Mouse (Mus musculus) midbrain, embryonic 16.5 days (tissue): ENCODE data around the gene Ankrd49. TPM values are rescaled to one million over a fixed set of nuclear protein-coding genes. Genes with fewer than 3 reads are reported as not detected.

Experiments used
- ATAC-seq: fragments of 200-750 bp; cut with Nextera tagmentation; 2 replicates; pipeline ENCODE4 v1.8.0; 2017; ENCODE audit warnings: moderate TSS enrichment
- H3K27ac ChIP-seq: fragments of 300-500 bp; sonication (generic); 2 replicates; pipeline ENCODE4 v1.5.1; 2014; ENCODE audit warnings: mild to moderate bottlenecking, low read length, mixed read lengths
- H3K27me3 ChIP-seq: fragments of 300-500 bp; sonication (generic); 2 replicates; pipeline ENCODE4 v1.6.1; 2014; ENCODE audit warnings: low read depth, low read length, mixed read lengths; ENCODE audit not compliant: control insufficient read depth, insufficient read depth
- H3K36me3 ChIP-seq: fragments of 300-500 bp; sonication (generic); 2 replicates; pipeline ENCODE4 v1.6.1; 2014; ENCODE audit warnings: mild to moderate bottlenecking, low read length, moderate library complexity, mixed read lengths; ENCODE audit not compliant: control insufficient read depth, insufficient read depth
- H3K4me1 ChIP-seq: fragments of 300-500 bp; sonication (generic); 2 replicates; pipeline ENCODE4 v1.6.1; 2014; ENCODE audit warnings: mild to moderate bottlenecking, low read length, mixed read lengths; ENCODE audit not compliant: control insufficient read depth, insufficient read depth
- H3K4me2 ChIP-seq: fragments of 300-500 bp; sonication (generic); 2 replicates; pipeline ENCODE4 v1.6.1; 2014; ENCODE audit warnings: mild to moderate bottlenecking, low read length, mixed read lengths
- H3K4me3 ChIP-seq: fragments of 300-500 bp; sonication (generic); 2 replicates; pipeline ENCODE4 v1.5.1; 2014; ENCODE audit warnings: low read depth, mild to moderate bottlenecking, low read length, moderate library complexity, mixed read lengths
- H3K9ac ChIP-seq: fragments of 300-500 bp; sonication (generic); 2 replicates; pipeline ENCODE4 v1.6.1; 2014; ENCODE audit warnings: low read depth, low read length, mixed read lengths
- H3K9me3 ChIP-seq: fragments of 300-500 bp; sonication (generic); replicated peaks from 2 replicates; pipeline ENCODE4 v1.6.1; 2014; ENCODE audit warnings: mild to moderate bottlenecking, low read length, mixed read lengths; ENCODE audit not compliant: control insufficient read depth, poor library complexity, severe bottlenecking
- WGBS: fragments of 180-500 bp; shearing (Covaris S2); extraction: QIAGEN DNeasy Blood & Tissue Kit; methylation state at CpG from one replicate; pipeline ENCODE4 v1.1.7; 2014; 5-methylcytosine and 5-hydroxymethylcytosine counted together
- polyA plus RNA-seq: library from polyadenylated mRNA; unstranded; fragments of >200 nt; fragmentation: Nextera tagmentation; extraction: Ambion mirVana; gene quantifications from 2 replicates; pipeline ENCODE4 v1.2.1, GENCODE M21; 2015

Gene Ankrd49
- polyA plus RNA-seq, result 27.9 and 30.9 TPM in 2 replicates

- Histone ChIP-seq H3K9ac (peak within 1 kb of the TSS; percentile 77), H3K4me3 (peak within 1 kb of the TSS; percentile 85), H3K27me3 (no peaks in the 10 kb centered on the region), H3K36me3 (peaks cover 21% of the 10 kb centered on the region), H3K4me1 (peaks cover 8% of the 10 kb centered on the region), H3K4me2 (peak within 1 kb of the TSS; percentile 94), H3K9me3 (no peaks in the 10 kb centered on the region), H3K27ac (peak within 1 kb of the TSS; percentile 89)
- peak; percentile 100 for ATAC-seq
- under 1% methylated on average over 62 of the region's 62 CpGs for WGBS
Observed at GRCm38 (mm10) chr9:14784039-14785002, at the start of gene Ankrd49, which contains the start of gene Mre11a. TSS of gene Ankrd49 (minus strand) at chr9:14784856. TSS of gene Mre11a (plus strand) at chr9:14784654.

DNA sequence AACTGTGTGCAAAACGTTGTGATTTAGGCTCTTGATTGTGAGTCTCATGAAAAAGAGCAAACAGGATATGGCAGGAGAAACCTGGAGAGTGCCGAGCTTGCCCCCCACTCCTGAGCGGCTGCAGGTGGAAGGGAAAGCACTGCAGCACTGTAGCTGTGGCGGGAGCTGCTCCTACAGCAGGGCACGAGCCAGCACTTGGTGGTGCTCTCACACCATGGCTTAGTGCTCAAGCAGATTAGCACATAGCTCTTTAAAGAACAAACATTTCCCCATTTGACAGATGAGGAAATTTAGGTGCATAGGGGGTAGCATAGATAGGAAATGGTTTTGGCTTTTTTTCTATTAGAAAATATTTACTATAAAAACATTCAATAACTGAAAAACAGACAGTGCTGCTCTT, 47.4 kb upstream of the Ankrd49 start:
- H3K4me2 ChIP-seq, result no peak overlapping the region
- no peak overlapping the region for H3K9ac ChIP-seq
- no peaks in the 10 kb centered on the region for H3K4me1 ChIP-seq
- no peaks in the 10 kb centered on the region for H3K27me3 ChIP-seq
- WGBS, result 85% methylated on average over 5 of the region's 5 CpGs
- no peak for ATAC-seq
- H3K36me3 ChIP-seq, result peaks cover 2% of the 10 kb centered on the region
- H3K9me3 ChIP-seq, result no peaks in the 10 kb centered on the region
- no peak overlapping the region for H3K27ac ChIP-seq
- no peak overlapping the region for H3K4me3 ChIP-seq

GRCm38 (mm10) chr9:14827875-14828274, 43.2 kb upstream of the Ankrd49 start:
- Histone ChIP-seq H3K36me3 (peaks cover 7% of the 10 kb centered on the region), H3K4me3 (no peak overlapping the region), H3K9me3 (no peaks in the 10 kb centered on the region), H3K27me3 (no peaks in the 10 kb centered on the region), H3K4me1 (no peaks in the 10 kb centered on the region), H3K4me2 (no peak overlapping the region), H3K27ac (no peak overlapping the region), H3K9ac (no peak overlapping the region)
- 78% methylated on average over 2 of the region's 2 CpGs for WGBS
- ATAC-seq, result no peak

DNA sequence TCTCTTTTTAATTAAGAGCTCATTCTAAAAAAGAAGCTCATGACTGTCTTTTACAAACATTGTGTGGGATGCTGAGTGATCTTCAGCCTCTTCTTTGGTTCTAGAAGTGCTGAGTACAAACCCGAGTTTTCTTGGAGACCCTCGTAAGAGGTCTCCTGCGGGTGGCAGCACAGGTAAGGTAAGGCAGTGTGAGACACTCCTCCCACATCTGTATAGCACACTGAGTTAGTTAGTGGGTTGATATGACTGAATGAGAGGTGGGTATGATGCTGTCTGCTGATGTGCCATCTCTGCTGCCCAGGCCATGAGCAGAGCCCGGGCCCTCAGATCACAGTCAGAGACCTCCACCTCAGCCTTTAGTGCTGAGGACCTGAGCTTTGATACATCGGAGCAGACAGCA, 40.2 kb upstream of the Ankrd49 start:
- Histone ChIP-seq H3K4me1 (no peaks in the 10 kb centered on the region), H3K9me3 (no peaks in the 10 kb centered on the region), H3K36me3 (peaks cover 7% of the 10 kb centered on the region; the same call in 1 of the 2 replicates), H3K4me2 (no peak overlapping the region), H3K4me3 (no peak overlapping the region), H3K27me3 (no peaks in the 10 kb centered on the region), H3K9ac (no peak overlapping the region), H3K27ac (no peak overlapping the region)
- peak; percentile 68; the same call in 1 of the 2 replicates for ATAC-seq
- 86% methylated on average over 5 of the region's 5 CpGs for WGBS

GRCm38 (mm10) chr9:14821396-14821795, 36.7 kb upstream of the Ankrd49 start:
- Histone ChIP-seq H3K27ac (no peak overlapping the region), H3K4me2 (no peak overlapping the region), H3K9ac (no peak overlapping the region), H3K9me3 (no peaks in the 10 kb centered on the region), H3K4me1 (no peaks in the 10 kb centered on the region), H3K36me3 (peaks cover 18% of the 10 kb centered on the region), H3K27me3 (no peaks in the 10 kb centered on the region), H3K4me3 (no peak overlapping the region)
- ATAC-seq, result no peak

GRCm38 (mm10) chr9:14810111-14810510, 25.5 kb upstream of the Ankrd49 start:
- Histone ChIP-seq H3K9me3 (no peaks in the 10 kb centered on the region), H3K4me3 (no peak overlapping the region), H3K36me3 (peaks cover 17% of the 10 kb centered on the region), H3K4me1 (no peaks in the 10 kb centered on the region), H3K9ac (no peak overlapping the region), H3K4me2 (no peak overlapping the region), H3K27ac (no peak overlapping the region), H3K27me3 (no peaks in the 10 kb centered on the region)
- 94% methylated on average over 5 of the region's 5 CpGs for WGBS
- no peak for ATAC-seq

- no peak overlapping the region for H3K4me3 ChIP-seq
- no peak overlapping the region for H3K27ac ChIP-seq
- peaks cover 16% of the 10 kb centered on the region; the same call in 1 of the 2 replicates for H3K36me3 ChIP-seq
- ATAC-seq, result no peak
- no peaks in the 10 kb centered on the region for H3K27me3 ChIP-seq
- no peak overlapping the region for H3K4me2 ChIP-seq
- H3K4me1 ChIP-seq, result no peaks in the 10 kb centered on the region
- no peak overlapping the region for H3K9ac ChIP-seq
- 100% methylated on average over 1 of the region's 1 CpGs for WGBS
- no peaks in the 10 kb centered on the region for H3K9me3 ChIP-seq
Observed at GRCm38 (mm10) chr9:14806786-14807185, 22.1 kb upstream of the Ankrd49 start.

- ATAC-seq, result no peak
- no peak overlapping the region for H3K4me2 ChIP-seq
- H3K4me3 ChIP-seq, result no peak overlapping the region
- no peaks in the 10 kb centered on the region for H3K9me3 ChIP-seq
- 85% methylated on average over 2 of the region's 2 CpGs for WGBS
- H3K36me3 ChIP-seq, result peaks cover 16% of the 10 kb centered on the region; the same call in 1 of the 2 replicates
- H3K4me1 ChIP-seq, result no peaks in the 10 kb centered on the region
- no peak overlapping the region for H3K9ac ChIP-seq
- no peak overlapping the region for H3K27ac ChIP-seq
- H3K27me3 ChIP-seq, result no peaks in the 10 kb centered on the region
Observed at GRCm38 (mm10) chr9:14805714-14806113, 21.1 kb upstream of the Ankrd49 start.

DNA sequence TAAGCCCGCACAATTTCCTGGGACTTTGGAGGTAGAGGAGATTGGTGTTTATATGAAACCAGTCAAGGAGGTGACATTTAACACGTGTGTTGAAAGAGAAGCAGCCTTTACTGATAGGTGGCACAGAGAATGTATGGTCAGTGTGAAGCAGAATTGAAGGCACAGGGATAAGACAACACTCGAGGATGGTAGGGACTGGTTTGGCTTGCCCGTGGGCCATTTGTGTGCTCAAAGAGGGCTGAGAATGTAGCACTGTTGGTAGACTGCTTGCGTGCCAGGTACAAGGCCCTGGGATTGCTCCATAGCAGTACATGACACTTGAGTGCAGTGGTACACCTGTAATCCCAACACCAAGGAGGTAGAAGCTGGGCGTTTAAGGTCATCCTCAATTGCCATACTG, 2.7 kb upstream of the Ankrd49 start:
- Histone ChIP-seq H3K27ac (no peak overlapping the region), H3K4me1 (peaks cover 8% of the 10 kb centered on the region), H3K9ac (no peak overlapping the region), H3K4me3 (no peak overlapping the region), H3K4me2 (no peak overlapping the region), H3K9me3 (no peaks in the 10 kb centered on the region), H3K36me3 (peaks cover 10% of the 10 kb centered on the region; the same call in 1 of the 2 replicates), H3K27me3 (no peaks in the 10 kb centered on the region)
- WGBS, result 88% methylated on average over 6 of the region's 6 CpGs
- ATAC-seq, result no peak
